Mouse (Mus musculus) G1E (cell line): ENCODE results near the gene Gpr37l1.

Experiments used
- CTCF ChIP-seq: IDR thresholded peaks from 2 replicates; pipeline ENCODE4 v1.5.1; 2012; ENCODE audit warnings: low read depth, low read length, inconsistent platforms, mixed read lengths
- GATA1 ChIP-seq: IDR thresholded peaks from 2 replicates; pipeline ENCODE4 v1.6.1; 2012; ENCODE audit warnings: borderline replicate concordance, low read length, inconsistent platforms, mixed read lengths
- GATA2 ChIP-seq: IDR thresholded peaks from 2 replicates; pipeline ENCODE4 v1.6.1; 2012; ENCODE audit warnings: low read depth, low read length, inconsistent platforms, borderline replicate concordance
- POLR2AphosphoS5 ChIP-seq: IDR thresholded peaks from 2 replicates; pipeline ENCODE4 v1.6.1; 2012; ENCODE audit warnings: low read depth, low read length, inconsistent platforms; ENCODE audit not compliant: insufficient replicate concordance
- TAL1 ChIP-seq: conservative IDR thresholded peaks from 2 replicates; pipeline ENCODE4 v1.6.1; 2012; ENCODE audit warnings: low read depth, low read length, inconsistent platforms, mixed read lengths

DNA sequence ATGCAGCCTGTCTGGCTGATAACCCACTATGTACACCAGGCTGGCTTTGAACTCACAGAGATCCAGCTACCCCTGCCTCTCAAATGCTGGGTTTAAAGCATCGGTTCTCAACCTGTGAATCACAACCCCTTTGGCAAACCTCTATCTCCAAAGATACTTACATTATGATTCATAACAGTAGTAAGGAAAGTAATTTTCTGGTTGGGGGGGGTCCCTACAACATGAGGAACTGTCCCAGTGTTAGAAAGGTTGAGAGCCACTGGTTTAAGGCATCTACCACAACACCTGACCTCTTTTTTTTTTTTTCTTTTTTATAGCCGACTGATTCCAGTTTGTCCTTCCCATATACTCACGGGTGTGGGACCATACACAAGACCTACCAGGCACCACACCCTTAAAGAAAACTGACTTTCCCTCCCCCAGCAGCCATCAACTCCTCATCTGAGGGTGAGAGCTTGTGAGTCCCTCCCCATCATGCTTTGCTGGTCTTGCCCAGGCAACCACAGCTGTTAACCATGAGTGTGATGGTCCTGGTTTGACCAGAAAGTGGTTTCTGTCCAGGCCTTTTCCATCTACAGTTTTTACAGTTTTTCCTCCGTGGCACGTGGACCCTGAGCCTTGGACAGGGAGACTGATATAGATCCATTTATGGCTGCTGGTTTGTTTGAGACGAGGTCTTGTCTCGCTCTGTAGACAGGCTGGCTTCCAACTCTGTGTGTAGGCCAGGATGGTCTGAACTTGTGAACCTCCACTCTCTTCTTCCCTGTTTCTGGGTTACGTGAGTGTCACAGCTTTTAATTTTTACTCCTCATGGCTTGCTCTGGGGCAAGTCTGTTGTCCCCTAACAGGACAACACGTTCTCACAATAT lies 46.5 kb upstream of the Gpr37l1 start:
- TF ChIP-seq CTCF, result no peak
- no peak for TF ChIP-seq TAL1
- TF ChIP-seq GATA1, result no peak
- no peak for TF ChIP-seq GATA2
- TF ChIP-seq POLR2AphosphoS5, result no peak
